Mouse (Mus musculus): ENCODE results near the gene Scarb2. TPM values are rescaled to one million over a fixed set of nuclear protein-coding genes. Genes with fewer than 3 reads are reported as not detected.

Gene Scarb2
- total RNA-seq, 2 experiments from 2014 or later = 69.6 to 72.5 TPM

DNA sequence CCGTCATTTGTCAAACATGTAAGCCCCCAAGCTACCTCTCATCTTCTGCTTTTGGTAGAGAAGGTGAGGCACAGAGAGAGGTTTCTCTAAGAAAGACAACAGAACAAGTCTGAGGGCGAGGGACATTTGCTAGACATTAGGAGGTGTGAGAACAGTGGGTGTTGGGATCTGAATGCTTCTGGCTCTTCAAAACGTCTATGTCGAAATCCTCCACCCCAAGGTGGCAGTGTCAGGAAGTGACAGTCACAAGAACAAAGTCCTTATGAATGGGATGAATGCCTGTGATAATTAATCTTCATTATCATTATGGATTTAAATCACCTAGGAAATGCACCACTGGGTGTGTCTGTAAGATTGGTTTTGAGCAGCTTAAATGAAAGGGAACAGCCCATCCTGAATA is 11.3 kb downstream of the Scarb2 start:
- DNase-seq (ENCODE audit: low spot score) = no peak

DNA sequence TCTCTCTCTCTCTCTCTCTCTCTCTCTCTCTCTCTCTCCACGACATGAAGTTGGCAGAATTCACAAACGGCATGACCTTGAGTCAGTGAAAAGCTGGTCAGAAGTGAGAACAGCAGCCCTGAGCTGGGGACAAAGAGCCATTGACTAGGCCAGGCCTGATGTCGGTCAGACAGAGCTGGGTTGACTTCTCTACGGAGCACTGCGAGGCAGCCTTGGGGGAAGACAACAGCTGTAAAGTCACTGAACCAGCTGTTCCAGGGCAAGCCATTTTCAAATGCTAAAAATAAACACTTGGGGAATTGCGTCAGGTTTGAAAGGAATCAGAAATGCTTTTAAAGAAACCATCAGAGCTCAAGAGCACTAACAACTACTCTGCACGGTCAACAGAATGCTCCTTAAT is 13.2 kb downstream of the Scarb2 start:
- peak; percentile 51 for DNase-seq (ENCODE audit: low spot score)

DNA sequence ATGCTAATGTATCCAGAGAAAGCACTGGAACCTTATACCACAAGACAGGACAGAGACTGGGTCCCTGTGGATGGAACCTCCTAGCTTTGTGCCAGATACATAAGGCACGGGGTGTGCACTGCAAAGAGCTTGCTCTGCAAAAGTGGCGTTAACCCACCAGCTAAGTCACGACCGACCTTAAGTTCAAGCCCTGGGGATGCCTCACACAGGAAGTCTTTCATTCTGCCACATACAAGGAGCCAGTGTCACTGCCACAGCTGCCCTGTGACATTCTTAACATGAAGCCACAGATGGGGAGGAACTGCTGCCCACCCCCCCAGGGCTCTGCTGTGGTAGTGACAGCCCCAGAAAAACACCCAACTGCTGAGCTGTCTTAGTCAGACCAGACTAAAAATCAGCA is 15.9 kb downstream of the Scarb2 start:
- DNase-seq (ENCODE audit: low spot score) = no peak

DNA sequence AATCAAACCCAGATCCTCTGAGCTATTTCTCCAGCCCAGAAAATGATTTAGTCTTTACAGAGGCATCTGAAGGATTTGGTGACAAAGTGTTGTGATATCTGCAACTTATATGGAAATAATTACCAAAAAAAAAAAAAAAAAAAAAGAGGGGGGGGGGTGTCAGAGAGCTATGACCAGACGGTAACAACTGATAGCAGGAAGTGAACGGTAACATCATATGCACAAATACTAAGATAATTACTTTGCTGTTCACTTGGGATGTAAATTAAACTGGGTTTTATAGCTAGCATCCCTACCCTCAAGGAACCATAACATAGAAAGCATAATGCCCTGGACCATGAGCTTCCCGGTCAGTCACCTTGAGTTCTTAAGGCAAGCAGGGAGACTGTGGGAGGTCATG is 16.3 kb downstream of the Scarb2 start:
- DNase-seq (ENCODE audit: low spot score) = no peak

DNA sequence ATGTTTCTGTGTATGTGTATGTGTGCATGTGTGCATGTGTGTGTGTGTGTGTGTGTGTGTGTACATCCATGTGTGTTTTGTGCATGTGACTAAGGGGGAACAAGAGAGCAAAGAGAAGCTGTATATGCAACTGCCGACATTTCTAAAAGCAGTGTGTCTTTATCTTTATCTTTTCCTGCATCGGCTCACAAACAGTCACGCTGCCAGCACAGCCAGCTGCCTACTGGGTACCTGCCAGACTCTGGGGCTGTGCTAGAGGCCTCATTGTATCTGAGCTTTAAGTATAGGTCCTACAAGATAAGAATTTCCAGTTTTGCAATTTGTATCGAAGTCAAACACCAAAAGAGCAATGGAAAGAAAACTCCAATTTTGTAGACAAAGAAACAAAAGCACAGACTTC is 17.1 kb downstream of the Scarb2 start:
- no peak for DNase-seq (ENCODE audit: low spot score)

DNA sequence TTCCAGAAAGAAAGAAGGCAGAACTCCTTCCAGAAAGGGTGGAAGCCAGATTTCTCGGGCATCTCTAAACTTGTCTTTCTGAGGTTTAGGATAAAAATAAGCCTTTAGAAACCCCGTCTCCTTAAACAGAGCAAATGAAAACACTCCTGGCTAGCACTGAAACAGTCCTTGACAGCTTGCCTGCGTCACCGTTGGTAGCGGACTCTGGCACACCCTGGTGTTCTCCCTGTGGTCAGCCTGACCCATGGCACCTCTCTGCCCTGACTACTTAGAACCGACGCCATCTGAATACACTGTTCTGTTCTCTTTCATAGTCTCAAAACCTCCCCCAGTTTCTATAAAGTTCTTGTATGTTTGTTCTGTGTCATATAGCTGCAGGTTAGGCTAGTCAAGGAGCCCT is 17.7 kb downstream of the Scarb2 start:
- peak; percentile 62 for DNase-seq (ENCODE audit: low spot score)

DNA sequence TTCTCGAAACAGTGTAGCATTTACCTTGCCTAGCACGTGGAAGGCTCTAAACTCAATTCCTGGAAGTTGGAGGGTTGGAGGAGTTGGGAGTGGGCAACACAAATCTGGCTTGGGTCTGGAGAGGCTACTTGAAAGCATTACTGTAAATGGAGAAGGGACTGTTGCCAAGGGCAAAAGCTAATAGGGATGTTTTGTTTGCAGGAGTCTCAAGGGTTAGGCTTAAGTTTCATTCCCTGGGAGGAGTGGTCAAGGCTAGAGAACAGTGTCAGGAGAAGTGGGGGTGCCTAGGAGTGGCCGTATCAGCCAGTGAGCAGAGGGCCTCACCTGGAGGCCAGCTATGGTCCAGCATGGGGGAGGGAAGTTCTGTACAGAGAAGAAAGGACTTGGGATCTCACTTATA is 18.2 kb downstream of the Scarb2 start:
- no peak for DNase-seq (ENCODE audit: low spot score)

DNA sequence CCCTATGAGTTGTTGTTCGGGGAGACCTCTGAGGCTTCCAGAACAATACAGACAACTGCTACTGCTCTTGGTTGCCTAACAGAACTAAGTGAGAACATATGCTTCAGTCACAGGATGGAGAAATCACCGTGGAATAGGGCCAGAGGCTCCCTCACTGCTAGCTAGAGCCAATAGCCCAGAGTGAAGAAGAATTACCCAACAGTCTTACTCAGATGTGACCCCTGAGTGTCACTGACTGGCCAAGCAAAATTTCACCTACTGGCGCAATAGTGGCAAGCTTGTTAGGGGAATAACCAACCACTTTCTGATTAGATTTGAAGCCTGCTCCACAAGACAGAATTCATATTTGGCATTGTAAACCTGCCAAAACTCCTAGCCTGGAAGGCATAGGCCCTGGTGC is 19.9 kb downstream of the Scarb2 start:
- peak; percentile 56 for DNase-seq (ENCODE audit: low spot score)

DNA sequence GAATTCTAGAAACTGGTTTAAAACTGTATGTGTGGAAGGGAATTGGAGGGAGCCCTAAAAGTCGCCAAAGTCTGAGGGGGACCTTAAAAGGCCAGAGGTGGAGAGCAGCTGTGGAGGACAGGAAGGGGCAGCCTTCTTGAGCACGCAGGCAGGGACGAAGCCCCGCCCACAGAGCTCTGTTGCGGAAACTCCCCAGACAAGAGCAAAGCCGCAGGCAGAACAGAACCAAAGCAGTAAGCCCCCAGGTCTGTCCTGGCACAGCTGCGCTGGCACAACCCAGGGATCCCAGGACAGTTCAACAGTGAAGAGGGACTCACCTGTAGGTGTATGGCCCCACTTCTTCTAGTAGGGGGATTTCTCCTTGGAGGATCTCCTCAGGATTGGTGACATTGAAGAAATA is 21.8 kb downstream of the Scarb2 start:
- DNase-seq (ENCODE audit: low spot score) = no peak

DNA sequence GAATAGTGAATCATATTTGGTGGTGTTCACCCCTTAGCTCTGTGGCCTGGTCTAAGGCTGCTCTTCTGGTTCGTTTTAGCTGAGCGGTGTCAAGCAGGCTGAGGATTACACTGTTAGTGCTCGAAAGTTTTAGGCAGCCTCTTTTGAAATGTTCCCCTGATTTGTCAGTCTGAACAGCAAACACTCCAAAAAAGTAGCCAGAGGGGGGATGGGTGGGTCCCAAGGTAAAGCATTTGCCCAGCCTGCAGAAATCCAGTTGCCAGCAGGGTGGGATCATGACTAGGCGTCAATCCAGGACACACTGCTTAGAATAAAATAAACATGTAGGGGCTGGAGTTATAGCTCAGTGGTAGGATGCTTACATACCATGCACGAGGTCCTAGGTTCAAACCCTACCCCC is 33.8 kb downstream of the Scarb2 start:
- DNase-seq (ENCODE audit: low spot score) = no peak

DNA sequence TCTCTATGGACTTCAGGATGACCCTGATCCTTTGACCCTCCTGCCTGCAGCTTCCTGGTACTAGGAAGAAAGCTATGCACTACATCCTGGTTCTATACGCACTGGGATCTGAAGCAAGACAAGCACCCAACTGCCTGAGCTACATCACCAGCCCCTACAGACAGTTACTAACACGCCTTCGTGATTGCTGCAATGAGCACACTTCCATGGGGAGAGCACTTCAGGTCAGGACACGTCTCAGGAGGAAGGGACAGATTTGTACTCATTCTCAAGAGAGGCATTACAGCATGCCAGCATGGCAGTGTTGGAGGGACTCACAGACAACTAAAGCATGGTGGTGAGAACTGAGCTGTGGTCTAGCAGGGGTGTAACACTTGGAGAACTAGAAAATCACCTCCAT is 35.1 kb downstream of the Scarb2 start:
- DNase-seq (ENCODE audit: low spot score) = no peak

DNA sequence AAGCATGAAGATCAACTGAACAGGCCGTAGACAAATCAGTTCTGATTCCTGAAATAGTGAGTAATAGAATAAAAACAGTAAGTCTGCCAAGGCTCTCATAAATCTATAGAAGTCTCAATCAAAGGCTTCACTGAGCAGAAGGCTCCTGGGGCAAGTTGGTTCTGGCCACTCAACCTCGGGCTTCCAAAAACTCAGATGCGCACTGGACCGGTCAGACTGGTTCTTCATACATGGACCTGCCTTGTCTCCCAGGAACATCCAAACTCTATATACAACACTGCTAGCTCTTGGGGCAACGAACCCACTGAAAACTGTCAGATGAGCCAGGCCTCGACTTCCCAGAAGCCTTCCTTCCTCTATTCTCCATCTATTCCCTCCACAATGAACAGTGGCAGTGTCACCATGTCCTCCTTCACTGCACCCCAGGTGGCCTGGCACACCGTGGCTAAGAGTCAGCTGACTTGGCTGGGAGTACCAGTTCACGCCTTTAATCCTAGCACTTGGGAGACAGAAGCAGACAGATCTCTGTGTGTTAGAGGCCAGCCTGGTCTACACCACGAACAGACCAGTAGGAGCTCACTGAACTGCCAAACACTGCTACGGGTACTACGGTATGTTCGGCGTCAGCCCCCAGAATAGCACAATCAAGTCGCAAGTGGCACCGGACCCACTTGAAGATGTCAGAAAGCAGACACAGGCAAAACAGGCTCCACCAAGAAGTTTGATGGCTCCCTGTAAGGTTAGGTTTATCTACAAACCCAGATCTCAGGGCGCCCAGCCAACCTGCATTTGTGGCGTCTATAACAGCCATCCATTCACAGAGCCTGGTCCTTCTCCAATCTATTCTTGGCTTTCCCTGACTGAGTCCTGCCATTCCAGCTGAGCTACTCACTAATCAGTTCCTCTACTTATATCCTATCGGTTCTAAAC is 37.2 kb downstream of the Scarb2 start:
- no peak for DNase-seq (ENCODE audit: low spot score)

DNA sequence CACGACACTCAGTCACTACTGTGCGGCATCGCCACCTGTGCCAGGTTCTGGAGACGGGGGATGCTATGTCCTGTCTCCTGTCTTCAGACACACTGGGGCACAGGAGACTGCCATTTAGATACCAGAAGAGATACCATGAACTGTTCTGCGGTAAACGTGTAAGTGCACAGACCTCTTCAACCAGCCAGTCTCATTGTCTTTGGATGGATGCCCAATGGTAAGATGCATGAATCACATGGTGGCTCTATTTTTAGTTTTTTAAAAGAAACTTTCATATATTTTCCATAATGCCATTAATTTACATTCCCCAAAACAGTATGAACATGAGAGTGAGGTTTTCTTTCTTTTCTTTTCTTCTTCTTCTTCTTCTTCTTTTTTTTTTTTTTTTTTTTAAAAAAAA is 38.4 kb downstream of the Scarb2 start:
- no peak for DNase-seq (ENCODE audit: low spot score)

DNA sequence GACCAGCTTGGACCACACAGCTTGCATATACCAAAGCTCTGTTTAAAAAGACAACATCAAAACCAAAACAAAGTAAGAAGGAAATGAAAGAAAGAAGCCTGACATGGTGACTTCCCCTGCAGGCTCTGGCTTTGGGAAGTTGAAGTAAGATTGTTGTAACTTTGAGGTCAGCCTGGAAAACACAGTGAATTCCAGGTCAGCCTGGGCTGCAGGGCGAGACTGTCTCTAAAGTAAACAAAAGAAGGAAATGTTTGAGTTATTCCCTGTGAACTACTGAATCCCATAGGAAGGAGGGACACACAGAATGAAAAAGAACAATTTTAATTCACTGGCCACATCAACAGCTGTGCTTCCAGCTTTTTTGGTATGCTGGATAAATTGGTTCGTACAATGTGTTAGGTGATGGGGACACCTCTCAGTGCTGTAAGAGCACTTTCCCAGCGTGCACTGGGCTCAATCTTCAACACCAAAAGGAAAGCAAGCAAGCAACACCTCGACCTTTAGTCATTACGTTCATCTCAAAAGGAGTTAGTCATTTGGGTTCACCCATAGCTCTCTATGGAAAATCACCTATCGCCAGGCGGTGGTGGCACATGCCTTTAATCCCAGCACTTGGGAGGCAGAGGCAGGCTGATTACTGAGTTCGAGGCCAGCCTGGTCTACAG is 39.4 kb downstream of the Scarb2 start:
- no peak for DNase-seq (ENCODE audit: low spot score)

DNA sequence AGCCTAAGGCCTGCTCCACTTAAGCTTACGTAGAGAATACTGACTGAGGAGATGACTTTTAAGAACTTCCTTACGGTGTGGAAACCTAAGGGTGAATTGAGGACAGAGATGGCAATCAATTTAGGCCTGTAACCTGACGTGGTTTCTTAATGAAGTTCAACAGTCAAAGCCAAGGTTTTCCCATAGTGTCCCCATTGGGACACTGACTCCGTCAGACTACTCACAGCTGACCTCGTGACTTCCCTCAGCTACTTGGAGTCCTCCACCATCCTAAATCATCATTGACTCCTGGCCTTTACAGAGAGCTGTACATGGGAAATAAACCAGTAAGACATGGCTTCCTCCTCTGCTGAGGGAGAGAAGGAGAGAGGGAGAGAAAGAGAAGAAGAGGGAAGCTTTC is 41.1 kb downstream of the Scarb2 start:
- DNase-seq (ENCODE audit: low spot score) = peak; percentile 37

DNA sequence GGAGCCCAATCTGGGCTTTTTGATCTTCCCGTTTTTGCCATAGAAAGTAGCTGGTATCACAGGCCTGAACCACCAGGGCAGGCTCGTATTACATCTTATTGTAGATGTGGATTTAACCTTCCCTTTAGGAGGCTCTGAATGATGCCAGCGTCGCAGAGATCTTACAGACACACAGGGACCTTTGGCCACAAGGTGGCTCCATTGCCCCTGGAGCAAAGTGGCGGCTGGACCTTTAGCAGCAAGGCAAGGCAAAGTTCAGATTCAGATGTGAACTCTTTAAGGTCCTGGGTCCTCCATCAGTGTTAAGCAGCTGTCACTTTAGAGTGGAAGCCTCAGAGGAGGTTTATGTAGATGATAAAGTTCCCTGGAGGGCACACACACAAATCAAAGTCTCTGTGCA is 45.3 kb downstream of the Scarb2 start:
- DNase-seq (ENCODE audit: low spot score) = peak; percentile 74

DNA sequence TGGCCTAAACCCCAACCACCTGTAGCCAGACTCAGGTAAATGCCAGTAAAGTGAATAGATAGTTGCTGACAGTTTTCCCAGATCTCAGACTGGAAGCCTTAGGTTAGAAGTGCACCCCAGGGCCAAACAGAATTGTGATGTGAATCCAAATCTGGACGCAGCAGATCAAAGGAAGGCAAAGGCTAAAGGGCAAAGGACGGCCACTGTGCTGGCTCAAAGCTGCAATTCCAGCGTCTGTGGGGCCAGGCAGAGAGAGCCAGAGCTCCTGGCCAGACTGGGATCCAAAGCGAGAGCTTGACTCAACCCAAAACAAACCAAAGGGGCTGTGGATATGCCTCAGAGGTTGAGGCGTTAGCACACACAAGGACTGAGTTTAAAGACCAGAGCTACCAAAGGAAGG is 47.9 kb downstream of the Scarb2 start:
- DNase-seq (ENCODE audit: low spot score) = no peak

DNA sequence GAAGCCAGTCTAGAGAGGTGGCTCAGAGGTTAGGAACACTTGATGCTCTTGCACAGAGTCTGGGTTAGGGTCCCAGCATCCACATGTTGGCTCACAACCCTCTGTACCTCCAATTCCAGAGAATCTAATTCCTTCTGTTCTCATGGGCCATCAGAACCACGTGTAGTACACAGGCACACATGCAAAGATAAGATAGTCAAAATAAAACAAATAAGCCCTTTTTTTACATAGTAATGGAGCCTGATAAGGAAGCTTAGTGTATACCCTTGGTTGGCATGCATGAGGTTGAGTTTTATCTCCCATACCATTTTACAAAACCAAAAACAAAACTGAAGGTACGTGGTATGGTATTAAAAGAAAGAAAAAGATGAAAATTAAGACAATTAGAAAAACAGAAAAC is 49.2 kb downstream of the Scarb2 start:
- no peak for DNase-seq (ENCODE audit: low spot score)

DNA sequence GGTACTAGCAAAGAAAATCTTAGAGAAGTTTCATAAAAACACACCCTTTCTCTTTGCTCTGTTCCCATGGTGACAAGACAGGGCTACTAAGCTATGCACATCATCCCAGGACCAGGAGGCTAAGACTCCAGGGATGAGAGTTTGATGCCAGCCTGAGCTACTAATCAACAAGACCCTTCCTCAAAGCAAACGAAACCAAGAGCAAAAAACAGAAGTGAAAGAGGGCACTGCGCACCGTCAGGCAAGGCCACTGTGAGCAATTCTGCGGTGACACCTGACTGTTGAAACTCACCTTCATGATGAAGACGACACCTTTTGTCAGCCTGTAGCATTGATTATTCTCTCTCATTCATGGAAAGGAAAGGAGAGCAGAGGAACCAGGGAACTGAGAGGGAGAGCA is 53.8 kb downstream of the Scarb2 start:
- no peak for DNase-seq (ENCODE audit: low spot score)

DNA sequence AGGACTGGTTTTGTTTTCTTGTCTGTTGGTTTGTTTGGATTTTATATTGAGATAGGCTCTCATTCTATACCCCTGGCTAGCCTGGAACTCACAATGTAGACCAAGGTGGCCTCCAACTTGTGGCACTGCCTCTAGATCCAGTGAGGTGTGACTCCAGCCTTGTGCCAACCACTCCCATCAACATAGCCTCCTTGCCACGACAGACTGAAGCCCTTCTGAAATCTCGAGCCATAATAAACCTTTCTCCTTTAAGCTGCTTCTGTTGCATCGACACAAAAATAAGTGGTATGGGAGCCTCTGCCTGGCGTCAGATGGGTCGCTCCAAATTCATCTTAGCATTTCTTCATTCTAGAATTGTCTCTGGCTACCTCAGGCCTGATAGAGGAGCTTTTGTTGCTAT is 59.9 kb downstream of the Scarb2 start:
- no peak for DNase-seq (ENCODE audit: low spot score)

DNA sequence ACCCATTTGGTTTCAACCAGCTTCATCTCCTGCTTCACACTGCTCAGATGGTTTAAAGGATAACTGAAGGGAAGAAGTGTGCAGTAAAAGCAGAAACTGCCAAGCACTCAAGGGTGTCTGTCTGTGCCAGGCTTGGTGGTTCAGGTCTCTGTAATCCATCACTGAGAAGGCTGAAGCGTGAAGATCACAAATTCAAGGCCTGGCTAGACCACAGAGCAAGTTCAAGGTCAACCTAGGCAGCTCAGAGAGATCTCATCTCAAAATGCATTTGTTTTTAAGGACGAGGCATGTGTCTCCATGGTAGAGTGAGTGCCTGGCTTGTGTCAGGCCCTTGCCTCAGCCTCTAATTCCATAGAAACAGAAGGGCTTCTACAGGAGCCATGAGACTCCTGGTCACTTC is 61.6 kb downstream of the Scarb2 start:
- DNase-seq (ENCODE audit: low spot score) = no peak

DNA sequence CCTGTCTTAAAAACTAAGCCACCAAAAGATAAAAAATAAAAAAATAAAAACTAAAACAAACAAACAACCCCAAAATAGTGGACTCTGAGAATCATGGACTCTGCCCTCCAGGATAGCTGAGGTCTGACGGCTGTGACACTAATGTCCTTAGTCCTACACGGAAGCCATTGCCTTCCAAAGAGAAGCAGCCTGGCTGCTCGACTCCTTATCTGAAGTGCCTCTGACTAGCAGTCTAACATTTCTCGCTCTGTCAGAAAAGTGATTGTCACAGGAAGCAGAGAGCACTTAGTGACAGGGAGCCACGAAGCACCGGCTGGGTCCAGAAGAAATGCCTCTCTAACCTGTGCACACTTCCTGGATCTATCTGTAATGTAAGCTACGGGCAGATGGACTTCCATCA is 63.7 kb downstream of the Scarb2 start:
- no peak for DNase-seq (ENCODE audit: low spot score)

DNA sequence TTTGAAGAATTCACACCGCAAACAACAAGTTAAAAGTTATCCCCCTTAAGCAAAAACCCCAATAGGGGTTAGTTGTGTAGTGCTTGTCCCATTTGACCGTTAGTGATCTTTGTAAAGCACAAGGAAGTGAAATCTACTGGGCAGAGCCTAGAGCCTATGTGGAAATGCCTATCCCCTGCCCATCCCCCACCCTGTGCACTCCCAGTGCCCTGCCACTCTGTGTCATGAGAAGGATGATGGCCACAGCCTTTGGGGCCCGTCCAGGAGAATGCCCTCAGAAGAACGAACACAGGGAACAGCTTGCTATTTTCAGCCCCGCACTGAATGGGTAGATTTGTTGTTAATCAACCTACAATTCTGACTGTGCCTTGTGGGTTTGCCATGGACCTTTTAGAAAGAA is 65.1 kb downstream of the Scarb2 start:
- peak; percentile 80 for DNase-seq (ENCODE audit: low spot score)
